Mouse (Mus musculus) liver, adult 2 months (tissue): ENCODE measurements at regions not wholly inside any gene's neighbourhood (a gene's known extent, or its start where the extent isn't known, plus 50 kb on each side); places are given as distances from the start of the nearest gene placed in this dataset.

ENCODE experiments used
- DNase-seq: peaks from one replicate; pipeline ENCODE4 v3.0.0-alpha.2; 2011; ENCODE audit warnings: low read depth, low spot score; ENCODE audit errors: extremely low read depth
- H3K27ac ChIP-seq: fragments of 200-500 bp; replicated peaks from 2 replicates; pipeline ENCODE4 v1.5.1; 2012; ENCODE audit warnings: low read depth, mild to moderate bottlenecking, control low read depth, inconsistent platforms, low read length; ENCODE audit not compliant: insufficient read depth
- H3K27me3 ChIP-seq: fragments of 200-500 bp; 2 replicates; pipeline ENCODE4 v1.6.1; 2012; ENCODE audit warnings: mild to moderate bottlenecking, moderate library complexity, low read length, inconsistent platforms; ENCODE audit not compliant: control insufficient read depth, insufficient read depth
- H3K36me3 ChIP-seq: fragments of 200-500 bp; 2 replicates; pipeline ENCODE4 v1.6.1; 2012; ENCODE audit warnings: low read length, inconsistent platforms; ENCODE audit not compliant: control insufficient read depth, insufficient read depth
- H3K4me1 ChIP-seq: fragments of 200-500 bp; 2 replicates; pipeline ENCODE4 v1.6.1; 2011; ENCODE audit warnings: low read length; ENCODE audit not compliant: control insufficient read depth, insufficient read depth
- H3K4me3 ChIP-seq: fragments of 200-500 bp; 2 replicates; pipeline ENCODE4 v1.5.1; 2011; ENCODE audit warnings: low read depth, mild to moderate bottlenecking, control low read depth, low read length, moderate library complexity; ENCODE audit not compliant: insufficient read depth
- H3K79me2 ChIP-seq: fragments of 200-500 bp; 2 replicates; pipeline ENCODE4 v1.6.1; 2012; ENCODE audit warnings: inconsistent platforms, mild to moderate bottlenecking, low read length, moderate library complexity; ENCODE audit not compliant: control insufficient read depth, insufficient read depth
- H3K9ac ChIP-seq: fragments of 200-500 bp; 2 replicates; pipeline ENCODE4 v1.6.1; 2012; ENCODE audit warnings: low read depth, mild to moderate bottlenecking, control low read depth, inconsistent platforms, low read length
- CTCF ChIP-seq: fragments of 200-500 bp; IDR thresholded peaks from 2 replicates; pipeline ENCODE4 v1.5.1; 2011; ENCODE audit warnings: low read depth, low read length, control low read depth
- POLR2A ChIP-seq: fragments of 200-500 bp; IDR thresholded peaks from 2 replicates; pipeline ENCODE4 v1.6.1; 2011; ENCODE audit warnings: low read length, control low read depth; ENCODE audit not compliant: insufficient read depth; ENCODE audit errors: extremely low read depth
- WGBS: fragments of 180-500 bp; shearing (Covaris S2); methylation state at CpG from one replicate; pipeline ENCODE4 v1.1.7; 2018; 5-methylcytosine and 5-hydroxymethylcytosine counted together

DNA sequence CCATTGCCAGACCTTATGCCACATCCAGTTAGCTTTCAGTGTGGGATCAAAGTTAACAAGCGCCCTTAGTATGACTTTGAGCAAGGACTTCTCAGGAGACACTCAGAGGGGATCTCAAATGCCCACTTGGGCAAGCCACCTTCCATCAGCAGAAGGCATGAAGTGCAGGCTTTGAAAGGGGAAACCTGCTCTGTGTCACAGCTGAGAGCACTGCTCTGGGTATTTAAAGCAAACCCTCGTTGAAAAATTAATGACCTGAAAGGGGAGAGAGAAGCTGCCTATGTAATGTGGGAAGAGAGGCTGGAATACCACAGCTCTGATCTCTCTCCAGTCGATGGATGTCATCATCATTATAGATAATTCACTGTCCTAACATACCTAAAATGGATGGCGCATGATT is 165.1 kb upstream of the Pappa start:
- DNase-seq = no peak
- Histone ChIP-seq H3K4me3 (no peak overlapping the region), H3K9ac (no peak overlapping the region), H3K36me3 (no peaks in the 10 kb centered on the region), H3K27me3 (no peaks in the 10 kb centered on the region), H3K79me2 (no peaks in the 10 kb centered on the region), H3K4me1 (peaks cover 2% of the 10 kb centered on the region; the same call in 1 of the 2 replicates), H3K27ac (no peak overlapping the region)
- TF ChIP-seq CTCF = no peak
- no peak for TF ChIP-seq POLR2A
- WGBS = 77% methylated on average over 4 of the region's 4 CpGs

DNA sequence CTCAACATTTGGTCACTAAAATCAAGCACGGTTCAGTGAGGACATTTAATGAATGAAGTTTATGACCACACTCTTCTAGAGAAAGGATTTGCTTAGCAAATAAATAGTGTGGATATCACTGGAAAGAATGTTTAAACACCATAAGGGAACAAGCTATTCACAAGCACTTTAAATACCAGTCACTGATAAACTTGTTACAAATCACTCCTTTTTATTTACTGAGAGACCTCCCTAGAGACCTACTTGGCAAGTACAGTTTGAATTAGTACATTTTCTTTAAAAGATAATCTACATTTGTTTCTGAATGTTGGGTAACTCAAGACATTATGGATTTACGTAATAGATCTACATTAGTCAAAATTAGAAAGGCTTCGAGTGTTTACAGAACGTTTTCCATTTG is 162.2 kb upstream of the Pappa start:
- 68% methylated on average over 4 of the region's 4 CpGs for WGBS
- Histone ChIP-seq H3K4me1 (peaks cover 2% of the 10 kb centered on the region; the same call in 1 of the 2 replicates), H3K27ac (no peak overlapping the region), H3K36me3 (no peaks in the 10 kb centered on the region), H3K27me3 (no peaks in the 10 kb centered on the region), H3K9ac (no peak overlapping the region), H3K4me3 (no peak overlapping the region), H3K79me2 (no peaks in the 10 kb centered on the region)
- no peak for TF ChIP-seq POLR2A
- no peak for TF ChIP-seq CTCF
- DNase-seq = no peak
